Mouse (Mus musculus) retina, adult 2 months (tissue): ENCODE data around the gene Atat1.

Source experiments
- DNase-seq: peaks from one replicate; pipeline ENCODE4 v3.0.0-alpha.2; 2012; ENCODE audit warnings: low read depth, low spot score

Atat1 gene

GRCm38 (mm10) chr17:35873774-35874519 lies 35.9 kb downstream of the Atat1 start:
- peak; percentile 73 for DNase-seq

- DNase-seq = no peak
Observed at GRCm38 (mm10) chr17:35870884-35871696, 38.8 kb downstream of the Atat1 start.

- DNase-seq = no peak
Observed at GRCm38 (mm10) chr17:35870151-35870883, 39.6 kb downstream of the Atat1 start.

GRCm38 (mm10) chr17:35869346-35870067 lies 40.4 kb downstream of the Atat1 start:
- no peak for DNase-seq

GRCm38 (mm10) chr17:35868961-35869345 lies 40.9 kb downstream of the Atat1 start:
- DNase-seq = no peak

GRCm38 (mm10) chr17:35868165-35868820 lies 41.6 kb downstream of the Atat1 start:
- DNase-seq = no peak

- DNase-seq = no peak
Observed at GRCm38 (mm10) chr17:35866911-35867890, 42.7 kb downstream of the Atat1 start.

- no peak for DNase-seq
Observed at GRCm38 (mm10) chr17:35866281-35866831, 43.5 kb downstream of the Atat1 start.

- no peak for DNase-seq
Observed at GRCm38 (mm10) chr17:35865481-35866280, 44.2 kb downstream of the Atat1 start, which contains the start of gene Ppp1r18. Gene Ppp1r18, plus strand, starts transcription at chr17:35865593.

GRCm38 (mm10) chr17:35864832-35865353 lies 45.0 kb downstream of the Atat1 start:
- DNase-seq = no peak

- no peak for DNase-seq
Observed at GRCm38 (mm10) chr17:35861198-35861857, 48.5 kb downstream of the Atat1 start, which contains the start of gene Nrm. Gene Nrm, plus strand, starts transcription at chr17:35861318.

- no peak for DNase-seq
Observed at GRCm38 (mm10) chr17:35860831-35861197, 49.1 kb downstream of the Atat1 start.

GRCm38 (mm10) chr17:35859835-35860234 lies 50.0 kb downstream of the Atat1 start:
- no peak for DNase-seq

- no peak for DNase-seq
Observed at GRCm38 (mm10) chr17:35859371-35859770, 50.5 kb downstream of the Atat1 start.

GRCm38 (mm10) chr17:35850974-35851373 lies 58.9 kb downstream of the Atat1 start:
- DNase-seq = no peak

- no peak for DNase-seq
Observed at GRCm38 (mm10) chr17:35848112-35848511, 61.8 kb downstream of the Atat1 start.
